Mouse (Mus musculus) myocyte (in vitro differentiated cells): ENCODE measurements around the gene Aktip.

Source experiments
- MYOD1 ChIP-seq, 3 experiments: IDR thresholded peaks; one replicate each; pipeline ENCODE4 v1.6.1; 2011; ENCODE audit warnings: control low read depth in 2 of 3, low read depth in 2 of 3, mild to moderate bottlenecking in 2 of 3, moderate library complexity in 1 of 3; ENCODE audit not compliant: insufficient read length in 2 of 3, control insufficient read depth in 1 of 3
- POLR2A ChIP-seq: IDR thresholded peaks from one replicate; pipeline ENCODE4 v1.6.1; 2011; ENCODE audit warnings: low read depth, mild to moderate bottlenecking, control low read depth, moderate library complexity; ENCODE audit not compliant: insufficient read length
- POLR2AphosphoS2 ChIP-seq: IDR thresholded peaks from one replicate; pipeline ENCODE4 v1.6.1; 2011; ENCODE audit warnings: low read depth, control low read depth; ENCODE audit not compliant: insufficient read length
- USF1 ChIP-seq: IDR thresholded peaks from one replicate; pipeline ENCODE4 v1.6.1; 2011; ENCODE audit warnings: low read depth, mild to moderate bottlenecking, control low read depth, moderate library complexity

DNA sequence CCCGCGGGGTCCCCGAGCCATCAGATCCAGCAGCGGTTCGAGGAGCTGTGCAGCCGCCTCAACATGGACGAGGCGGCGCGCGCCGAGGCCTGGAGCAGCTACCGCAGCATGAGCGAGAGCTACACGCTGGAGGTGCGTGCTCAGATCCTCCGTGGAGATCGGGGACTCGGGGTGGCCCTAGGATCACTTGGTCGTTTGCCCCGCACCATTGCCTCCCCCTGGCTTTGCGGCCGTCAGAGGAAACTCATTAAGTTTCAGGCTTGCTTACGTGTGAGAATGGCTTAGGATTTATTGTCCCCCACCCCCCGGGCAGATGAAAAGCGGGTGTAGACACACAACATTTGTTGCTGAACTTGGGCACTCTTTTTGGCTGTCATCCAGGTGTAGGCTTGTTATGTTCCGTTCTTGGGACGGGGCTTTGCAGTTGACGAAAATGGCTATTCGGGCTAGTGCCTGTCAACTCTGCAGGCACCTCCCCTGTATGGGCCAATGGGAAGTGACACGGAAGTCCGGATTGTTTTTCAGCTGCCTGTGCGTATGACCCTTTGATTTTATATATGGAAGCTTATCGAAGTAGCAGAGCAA lies 129.4 kb downstream of the Aktip start:
- no peak for TF ChIP-seq POLR2AphosphoS2
- TF ChIP-seq USF1: no peak
- no peak for TF ChIP-seq POLR2A
- TF ChIP-seq MYOD1 (IDR thresholded peaks at IDR 0.05; ENCODE audit: control insufficient read depth in 1 of 3, insufficient read length in 2 of 3, low read depth in 2 of 3): no peak
